Mouse (Mus musculus): ENCODE data around the gene Creld2.

GRCm38 (mm10) chr15:88870418-88871185, 51.2 kb downstream of the Creld2 start:
- TF ChIP-seq POLR2A (IDR thresholded peaks at IDR 0.05; ENCODE audit: low read depth, low read length) (no peak), CTCF (IDR thresholded peaks at IDR 0.05; ENCODE audit: extremely low read depth, insufficient read depth, insufficient read length, insufficient replicate concordance) (no peak)

All from spleen, adult 2 months (tissue).